Mouse (Mus musculus) small intestine, adult 2 months (tissue): ENCODE results near the gene Sipa1l2. TPM values are rescaled to one million over a fixed set of nuclear protein-coding genes. Genes with fewer than 3 reads are reported as not detected.

Experiments
- H3K27ac ChIP-seq: fragments of 200-500 bp; 2 replicates; pipeline ENCODE4 v1.5.1; 2012; ENCODE audit warnings: low read depth, low read length, control low read depth, inconsistent platforms; ENCODE audit not compliant: insufficient read depth
- H3K27me3 ChIP-seq: fragments of 200-500 bp; 2 replicates; pipeline ENCODE4 v1.6.1; 2012; ENCODE audit warnings: mild to moderate bottlenecking, moderate library complexity, low read length, inconsistent platforms; ENCODE audit not compliant: control insufficient read depth, insufficient read depth
- H3K36me3 ChIP-seq: fragments of 200-500 bp; 2 replicates; pipeline ENCODE4 v1.6.1; 2012; ENCODE audit warnings: mild to moderate bottlenecking, low read length, control low read depth, inconsistent platforms; ENCODE audit not compliant: control insufficient read depth, insufficient read depth
- H3K4me1 ChIP-seq: fragments of 200-500 bp; 2 replicates; pipeline ENCODE4 v1.6.1; 2012; ENCODE audit warnings: low read length, inconsistent platforms, mixed read lengths; ENCODE audit not compliant: control insufficient read depth, insufficient read depth, insufficient read length
- H3K4me3 ChIP-seq: fragments of 200-500 bp; 2 replicates; pipeline ENCODE4 v1.5.1; 2012; ENCODE audit warnings: low read depth, mild to moderate bottlenecking, control low read depth, inconsistent platforms, low read length, moderate library complexity
- CTCF ChIP-seq: fragments of 200-500 bp; IDR thresholded peaks from 2 replicates; pipeline ENCODE4 v1.5.1; 2012; ENCODE audit warnings: low read depth, mild to moderate bottlenecking, control low read depth, inconsistent platforms, low read length, moderate library complexity, mixed read lengths; ENCODE audit not compliant: insufficient replicate concordance, insufficient read length; ENCODE audit errors: extremely low read depth
- POLR2A ChIP-seq: fragments of 200-500 bp; IDR thresholded peaks from 2 replicates; pipeline ENCODE4 v1.6.1; 2012; ENCODE audit warnings: low read depth, mild to moderate bottlenecking, control low read depth, inconsistent platforms, low read length, moderate library complexity
- WGBS: fragments of 180-500 bp; shearing (Covaris S2); methylation state at CpG from one replicate; pipeline ENCODE4 v1.1.7; 2018; 5-methylcytosine and 5-hydroxymethylcytosine counted together
- polyA plus RNA-seq: library from polyadenylated mRNA; depleted of rRNA; stranded (reverse); fragments of >200 nt; gene quantifications from 2 replicates; pipeline ENCODE4 v1.2.3, GENCODE M21; 2012

Sipa1l2 gene
- polyA plus RNA-seq, 1 experiment, result 9.7 TPM

DNA sequence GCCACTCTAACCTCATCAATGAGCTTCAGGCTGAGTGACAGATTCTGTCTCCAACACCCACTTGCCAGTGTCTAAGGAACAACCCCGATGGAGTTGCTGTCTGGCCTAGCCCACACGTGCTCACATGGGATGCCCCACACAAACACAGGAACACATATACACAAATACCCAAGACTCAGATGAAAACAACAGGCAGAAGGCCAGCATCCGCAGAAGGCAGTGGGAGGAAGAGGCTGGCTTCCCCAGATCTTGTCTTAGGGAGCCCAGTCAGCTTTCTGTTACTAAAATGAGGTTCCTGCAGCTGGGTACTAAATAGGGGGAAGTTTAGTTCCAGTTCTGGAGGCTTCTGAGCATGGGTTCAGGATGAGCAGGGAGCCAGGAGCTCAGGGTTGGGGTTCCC lies 66.8 kb downstream of the Sipa1l2 start:
- H3K4me3 ChIP-seq, result no peak overlapping the region
- TF ChIP-seq CTCF, result no peak
- no peak for TF ChIP-seq POLR2A
- no peak overlapping the region for H3K27ac ChIP-seq
- H3K36me3 ChIP-seq, result no peaks in the 10 kb centered on the region
- peaks cover under 1% of the 10 kb centered on the region for H3K4me1 ChIP-seq
- no peaks in the 10 kb centered on the region for H3K27me3 ChIP-seq
- WGBS, result 89% methylated on average over 3 of the region's 3 CpGs

DNA sequence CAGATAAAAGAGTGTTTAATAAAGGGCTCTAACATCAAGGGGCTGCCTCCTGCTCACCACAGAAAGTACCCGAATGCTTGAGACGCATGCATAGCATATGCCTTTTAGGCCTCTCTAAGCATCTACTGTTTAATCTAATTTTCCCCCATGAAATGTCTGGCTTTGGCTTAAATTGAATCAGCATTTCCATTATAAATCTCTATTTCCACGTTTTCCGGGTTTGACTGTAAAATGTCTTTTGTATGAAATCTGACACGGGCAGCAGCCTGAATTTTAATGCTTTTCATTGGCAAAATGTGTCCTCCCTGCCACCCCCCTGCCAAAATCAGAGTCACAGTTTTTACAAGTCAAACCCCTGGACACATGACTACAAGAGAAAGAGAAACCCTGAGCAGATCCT lies 69.6 kb downstream of the Sipa1l2 start:
- H3K36me3 ChIP-seq, result no peaks in the 10 kb centered on the region
- no peaks in the 10 kb centered on the region for H3K27me3 ChIP-seq
- no peak overlapping the region for H3K27ac ChIP-seq
- TF ChIP-seq POLR2A, result no peak
- no peak for TF ChIP-seq CTCF
- no peak overlapping the region for H3K4me3 ChIP-seq
- no peaks in the 10 kb centered on the region; the same call in 1 of the 2 replicates for H3K4me1 ChIP-seq
- WGBS, result 91% methylated on average over 5 of the region's 5 CpGs

DNA sequence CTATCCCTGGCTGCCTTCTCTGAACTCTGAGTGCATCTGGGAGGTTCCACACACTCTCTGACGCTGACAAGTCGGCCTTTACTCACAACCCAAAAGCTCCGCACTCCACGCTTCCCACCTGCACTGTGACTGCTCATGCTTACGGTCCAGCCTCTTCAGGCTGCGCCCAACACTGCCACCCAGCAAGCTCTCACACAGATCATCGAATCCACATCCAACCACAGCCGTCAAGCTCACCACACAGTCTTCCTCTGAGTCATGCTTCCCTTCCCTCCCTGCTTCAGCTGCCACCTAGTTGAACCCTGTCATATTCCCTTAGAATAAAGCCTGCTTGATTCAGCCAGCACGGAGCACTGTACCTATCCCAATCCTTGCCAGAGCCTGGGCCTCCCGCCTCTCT lies 71.1 kb downstream of the Sipa1l2 start:
- no peak overlapping the region for H3K4me3 ChIP-seq
- no peaks in the 10 kb centered on the region for H3K27me3 ChIP-seq
- WGBS, result 76% methylated on average over 10 of the region's 10 CpGs
- no peak overlapping the region for H3K27ac ChIP-seq
- TF ChIP-seq CTCF, result no peak
- TF ChIP-seq POLR2A, result no peak
- H3K4me1 ChIP-seq, result no peaks in the 10 kb centered on the region; the same call in 1 of the 2 replicates
- H3K36me3 ChIP-seq, result no peaks in the 10 kb centered on the region

DNA sequence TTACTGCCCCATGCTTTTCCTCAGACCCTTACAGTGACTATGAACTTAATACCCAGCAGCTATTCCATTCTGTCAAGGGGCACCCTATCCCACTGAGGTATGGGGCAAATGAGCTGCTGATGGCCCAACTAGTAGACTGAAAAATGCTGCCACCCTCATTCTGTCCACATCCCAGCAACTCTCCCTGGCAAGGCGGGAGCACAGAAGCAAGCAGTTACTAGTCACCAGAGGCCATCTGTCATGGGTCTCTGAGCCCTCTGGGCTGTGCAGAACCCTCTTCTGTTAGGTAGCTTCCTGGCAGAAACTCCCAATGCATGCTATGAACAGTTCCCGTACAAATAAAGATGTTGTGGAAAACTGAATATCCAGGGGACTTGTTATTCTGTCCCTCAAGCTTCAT lies 74.1 kb downstream of the Sipa1l2 start:
- Histone ChIP-seq H3K4me1 (no peaks in the 10 kb centered on the region; the same call in 1 of the 2 replicates), H3K4me3 (no peak overlapping the region), H3K27me3 (no peaks in the 10 kb centered on the region), H3K27ac (no peak overlapping the region), H3K36me3 (peaks cover 19% of the 10 kb centered on the region)
- no peak for TF ChIP-seq CTCF
- TF ChIP-seq POLR2A, result no peak
- 85% methylated on average over 2 of the region's 2 CpGs for WGBS

DNA sequence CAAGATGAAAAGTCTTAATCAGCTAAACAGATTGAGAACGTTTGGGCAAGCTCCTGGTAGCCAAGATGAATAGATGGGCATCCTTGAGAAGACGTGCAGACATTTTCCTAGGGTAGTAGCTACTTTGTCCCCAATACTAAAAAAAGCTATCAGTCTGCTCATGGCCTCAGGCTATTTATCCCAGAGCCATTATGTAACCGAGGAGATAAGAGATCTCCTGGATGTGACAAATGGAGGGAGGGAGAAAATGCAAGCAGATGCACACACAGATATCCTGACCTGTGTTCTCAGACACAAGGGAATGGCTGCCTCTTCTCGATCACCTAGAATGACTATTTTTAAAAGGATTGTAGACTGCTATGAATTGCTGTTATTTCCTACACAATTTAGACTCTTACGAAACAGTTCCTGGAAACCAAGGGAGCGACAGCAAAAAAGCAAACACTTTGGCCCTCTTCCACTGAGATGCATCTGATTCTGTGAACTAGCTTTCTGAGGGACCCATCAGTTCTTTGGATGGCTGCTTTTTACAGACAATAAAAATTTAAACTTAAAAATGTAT lies 76.3 kb downstream of the Sipa1l2 start:
- Histone ChIP-seq H3K4me3 (no peak overlapping the region), H3K4me1 (no peaks in the 10 kb centered on the region), H3K27me3 (no peaks in the 10 kb centered on the region), H3K27ac (no peak overlapping the region), H3K36me3 (peaks cover 21% of the 10 kb centered on the region)
- TF ChIP-seq CTCF (no peak), POLR2A (no peak)
- whole genome bisulfite sequencing, result 56% methylated on average over 6 of the region's 6 CpGs

DNA sequence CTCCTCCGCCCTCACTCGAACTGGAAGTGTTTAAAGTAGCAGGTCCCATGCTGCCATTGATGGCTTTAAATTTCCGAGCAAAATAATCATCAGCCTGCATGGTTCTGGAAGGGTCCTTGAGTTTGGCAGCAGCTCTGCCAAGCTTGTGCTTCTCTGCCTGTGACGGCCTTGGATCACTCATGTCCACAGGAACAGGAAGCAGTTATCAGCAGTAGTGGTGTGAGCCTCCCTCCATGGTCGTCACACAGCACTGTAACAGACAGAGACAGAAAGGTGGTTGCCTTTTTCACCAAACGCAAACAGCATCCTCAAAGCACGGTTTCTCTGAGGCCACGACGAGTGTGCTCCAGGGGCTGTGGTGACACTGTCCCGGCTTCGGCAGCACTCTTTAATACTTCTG lies 77.2 kb downstream of the Sipa1l2 start:
- Histone ChIP-seq H3K36me3 (peaks cover 21% of the 10 kb centered on the region), H3K27me3 (no peaks in the 10 kb centered on the region), H3K27ac (no peak overlapping the region), H3K4me1 (no peaks in the 10 kb centered on the region), H3K4me3 (no peak overlapping the region)
- no peak for TF ChIP-seq CTCF
- no peak for TF ChIP-seq POLR2A
- 88% methylated on average over 11 of the region's 11 CpGs for WGBS

DNA sequence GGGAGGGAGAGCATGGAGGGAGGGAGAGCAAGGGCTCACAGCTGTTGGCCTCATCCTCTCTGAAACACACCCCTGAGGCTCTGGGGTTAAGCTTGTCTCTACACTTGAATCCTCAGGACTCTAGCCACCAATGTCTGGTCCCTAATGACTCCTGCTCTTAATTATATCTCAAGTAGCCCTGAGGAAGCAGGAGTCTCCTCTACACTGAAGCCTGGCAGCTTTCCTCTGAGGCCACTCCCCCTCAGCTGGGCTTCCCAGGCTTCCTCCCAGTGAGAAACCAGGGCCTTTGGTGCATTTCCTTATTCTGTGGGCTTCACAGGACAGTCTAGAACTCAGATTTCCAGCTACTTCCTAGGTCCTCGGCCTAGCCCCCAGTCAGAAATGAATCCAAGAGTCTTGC lies 80.9 kb downstream of the Sipa1l2 start:
- TF ChIP-seq POLR2A (no peak), CTCF (no peak)
- Histone ChIP-seq H3K27ac (no peak overlapping the region), H3K27me3 (no peaks in the 10 kb centered on the region), H3K4me3 (no peak overlapping the region), H3K36me3 (peaks cover 26% of the 10 kb centered on the region), H3K4me1 (no peaks in the 10 kb centered on the region)
- 59% methylated on average over 1 of the region's 1 CpGs for WGBS
